Mouse (Mus musculus) Muller cell, postnatal 12 days (primary cell): ENCODE data around the gene Cd247.
A peak's percentile ranks its signal among the peaks of the same experiment; 100 is the strongest.

Experiments
- DNase-seq: peaks from one replicate; pipeline ENCODE4 v3.0.0-alpha.2; 2015; ENCODE audit errors: inconsistent ontology term

The Cd247 gene

DNA sequence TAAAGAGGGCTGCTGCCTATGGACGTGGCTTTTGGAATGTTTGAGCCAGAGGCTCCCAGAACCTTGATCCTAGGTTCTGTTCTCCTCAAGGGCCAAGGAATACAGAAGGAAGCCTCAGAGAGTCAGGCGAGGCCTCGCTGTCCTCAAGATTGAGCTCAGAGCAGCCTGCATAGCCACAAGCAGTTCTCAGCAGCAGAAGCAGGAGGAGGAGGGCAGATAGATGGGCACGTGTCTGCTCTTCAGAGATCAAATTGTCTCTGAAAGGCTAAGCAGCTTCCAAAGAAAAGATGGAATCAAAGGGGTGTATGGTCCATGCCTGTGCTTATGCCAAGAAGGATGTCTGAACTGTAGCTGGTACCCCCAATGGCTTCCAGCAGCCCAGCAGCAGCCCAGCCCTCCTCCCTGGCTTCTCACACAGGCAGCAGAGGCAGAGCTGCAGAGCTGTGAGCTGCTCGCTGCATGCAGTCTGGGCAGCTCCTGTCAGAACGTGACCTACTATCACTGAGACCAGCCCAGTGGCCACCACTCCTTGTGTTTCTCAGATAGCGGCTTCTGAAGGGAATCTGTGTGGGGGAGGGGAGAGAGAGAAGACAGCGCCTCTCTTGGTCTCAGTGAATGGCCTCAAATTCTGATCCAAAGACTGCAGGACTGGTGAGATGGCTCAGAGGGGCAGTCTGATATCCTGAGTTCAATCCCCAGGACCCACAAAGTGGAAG is 29.8 kb downstream of the Cd247 start:
- DNase-seq, result no peak

GRCm38 (mm10) chr1:165819147-165819546 is 30.7 kb downstream of the Cd247 start:
- DNase-seq, result no peak

GRCm38 (mm10) chr1:165822031-165822430 is 33.5 kb downstream of the Cd247 start:
- no peak for DNase-seq

GRCm38 (mm10) chr1:165828173-165828572 is 39.7 kb downstream of the Cd247 start:
- no peak for DNase-seq

GRCm38 (mm10) chr1:165828615-165829014 is 40.1 kb downstream of the Cd247 start:
- DNase-seq, result no peak

DNA sequence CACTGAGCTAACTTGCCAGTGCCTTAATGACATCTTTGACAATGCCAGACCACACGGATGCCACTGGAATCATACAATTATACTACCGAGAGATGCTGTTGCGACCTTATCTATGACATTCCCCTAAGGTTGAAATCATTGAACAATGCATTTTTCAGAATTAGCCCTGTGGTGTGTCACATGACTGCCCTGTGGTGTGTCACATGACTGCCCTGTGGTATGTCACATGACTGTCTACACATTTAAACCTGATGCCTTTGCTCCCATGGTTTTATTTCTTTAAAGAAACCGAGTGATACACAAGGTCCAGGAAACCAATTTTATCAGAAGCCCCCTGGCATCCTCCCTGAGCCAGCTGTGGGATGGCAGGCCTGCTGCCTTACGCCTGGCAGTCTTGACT is 41.4 kb downstream of the Cd247 start:
- no peak for DNase-seq

DNA sequence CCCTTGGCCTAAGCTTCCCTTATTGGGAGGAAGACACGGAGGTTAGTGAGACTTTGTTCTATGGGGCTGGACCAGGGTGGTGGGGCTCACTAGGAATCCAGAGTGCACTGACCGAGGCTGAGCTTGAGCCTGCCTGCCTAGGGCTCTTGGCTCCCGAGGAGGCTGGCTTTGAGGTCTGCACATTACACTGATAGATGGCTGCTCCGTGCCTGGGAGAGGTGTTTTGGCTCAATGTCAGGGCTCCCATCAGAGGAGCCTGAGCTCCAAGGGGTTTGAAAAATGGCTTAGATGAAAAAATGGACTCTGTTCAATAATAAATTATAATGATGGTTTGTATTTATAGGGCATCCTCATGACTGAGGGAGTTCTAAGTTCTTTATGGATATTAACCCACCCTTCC is 44.8 kb downstream of the Cd247 start:
- DNase-seq, result no peak

- no peak for DNase-seq
These were observed 45.6 kb downstream of the Cd247 start for GRCm38 (mm10) chr1:165833910-165834632.

DNA sequence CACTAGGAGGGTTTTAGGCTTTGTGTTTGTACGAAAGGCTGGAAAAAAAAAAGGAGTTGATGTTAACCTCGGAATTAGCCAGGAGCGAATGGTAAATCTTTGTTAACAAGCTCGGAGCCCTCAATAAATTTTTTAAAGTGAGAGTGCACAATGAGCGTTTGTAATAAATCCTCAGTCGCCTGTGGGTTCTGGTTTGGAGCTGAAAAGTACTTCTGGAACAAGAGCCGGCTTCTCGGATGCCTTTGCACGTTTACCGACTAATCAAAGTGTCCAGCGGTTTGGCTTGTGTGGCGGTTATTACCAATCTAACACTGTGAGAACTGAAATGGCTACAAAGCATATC is 46.1 kb downstream of the Cd247 start:
- DNase-seq, result no peak

DNA sequence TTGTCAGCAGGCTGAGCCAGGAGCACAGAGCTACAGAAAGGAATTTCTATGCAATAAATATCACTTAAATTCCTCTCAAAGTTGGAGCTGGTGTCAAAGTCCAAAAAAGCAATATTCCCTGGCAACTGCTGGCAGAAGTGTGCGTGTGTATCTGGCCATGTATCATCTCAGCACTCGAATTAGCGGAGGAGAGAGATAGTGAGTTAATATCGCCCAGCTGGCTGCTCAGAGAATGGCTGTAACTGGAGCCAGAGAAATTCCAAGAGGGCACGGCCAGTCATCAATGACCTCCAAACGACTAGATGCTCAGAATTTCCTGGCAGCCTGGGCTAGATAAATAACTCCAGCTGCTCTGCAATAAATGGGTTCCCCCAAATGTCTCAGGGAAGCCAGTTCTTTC is 48.0 kb downstream of the Cd247 start:
- DNase-seq, result peak; percentile 87

- no peak for DNase-seq
These were observed 49.1 kb downstream of the Cd247 start for GRCm38 (mm10) chr1:165837546-165837945.

GRCm38 (mm10) chr1:165839201-165839600 is 50.7 kb downstream of the Cd247 start:
- no peak for DNase-seq

GRCm38 (mm10) chr1:165840548-165841230 is 52.2 kb downstream of the Cd247 start:
- DNase-seq, result peak; percentile 62

DNA sequence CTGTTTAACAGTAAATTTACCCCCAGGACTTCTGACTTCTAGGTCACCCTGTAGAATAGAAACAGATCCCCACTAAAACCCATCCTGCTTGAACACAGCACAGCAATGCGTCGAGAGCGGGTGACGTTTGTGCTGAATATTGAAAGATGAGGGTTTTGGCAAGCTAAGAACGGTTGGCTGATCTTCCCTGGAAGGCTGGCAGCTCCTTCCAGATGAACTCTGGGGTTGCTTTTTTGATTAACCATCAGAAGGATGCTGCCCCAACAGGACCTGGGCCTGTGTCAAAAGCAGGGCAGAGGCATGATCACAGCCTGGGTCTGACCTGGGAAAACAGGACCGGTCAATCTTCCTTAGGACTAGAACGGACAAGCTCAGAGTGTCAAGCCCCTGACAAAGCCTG is 53.7 kb downstream of the Cd247 start:
- DNase-seq, result no peak

DNA sequence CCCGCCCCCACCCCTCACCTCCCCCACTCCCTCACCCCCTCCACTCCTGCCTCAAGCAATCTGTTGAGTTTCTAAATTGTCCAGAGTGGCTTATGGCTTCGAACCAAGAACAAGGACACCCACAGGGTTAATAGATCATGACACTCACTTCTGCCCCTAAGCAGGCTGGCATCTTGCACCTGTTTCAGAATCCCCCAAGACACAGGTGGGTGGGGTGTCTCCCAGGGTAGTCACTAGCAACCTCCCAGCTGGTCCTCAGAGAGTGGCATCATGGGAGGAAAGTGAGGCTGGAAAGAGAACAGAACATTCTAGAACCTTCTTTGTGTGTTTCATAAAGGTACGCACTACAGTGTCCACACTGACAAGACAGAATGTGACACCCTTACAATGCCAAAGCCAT is 55.1 kb downstream of the Cd247 start:
- no peak for DNase-seq

DNA sequence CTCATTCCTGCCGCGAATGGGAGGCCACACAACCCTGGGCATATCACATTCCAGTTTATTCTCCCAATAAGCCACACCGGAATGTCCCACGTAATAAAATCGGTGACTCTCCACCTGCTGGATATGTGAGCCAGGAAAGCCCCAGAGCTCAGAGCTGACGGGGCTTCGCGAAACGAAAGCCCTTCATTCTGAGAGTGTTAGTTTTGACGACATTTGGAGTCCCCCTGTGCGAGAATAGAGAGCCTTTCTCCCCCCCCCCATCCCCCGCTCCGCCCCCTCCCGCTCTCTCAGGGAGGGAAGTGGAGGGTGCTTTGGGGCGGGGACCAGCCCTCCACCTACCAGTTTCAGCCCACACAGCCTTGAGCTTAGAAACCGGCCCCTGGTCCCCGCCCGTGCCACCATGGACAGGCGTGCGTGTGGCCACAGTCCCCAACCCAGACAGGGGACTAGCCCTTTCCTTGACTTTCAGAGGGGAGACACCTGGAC is 56.0 kb downstream of the Cd247 start:
- peak; percentile 55 for DNase-seq

DNA sequence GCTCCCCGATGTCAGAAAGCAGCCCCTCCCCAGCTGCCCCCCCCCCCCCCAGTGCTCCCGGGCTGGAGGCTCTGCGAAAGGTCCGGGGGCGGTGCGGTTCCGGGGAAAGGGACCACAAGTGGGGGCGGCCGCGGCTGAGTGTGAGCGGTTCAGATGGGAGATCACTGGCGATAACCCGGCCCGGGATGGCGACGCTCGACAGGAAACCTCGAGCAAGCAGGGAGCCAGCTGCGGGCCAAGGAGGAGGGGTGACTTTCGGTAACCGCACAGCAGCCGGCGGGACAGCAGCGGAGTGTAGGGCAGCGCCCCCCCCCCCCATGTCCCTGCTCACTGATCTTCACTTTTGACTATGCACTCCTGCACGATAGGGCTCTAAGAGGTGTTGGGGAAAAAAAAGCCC is 56.5 kb downstream of the Cd247 start:
- DNase-seq, result peak; percentile 58

GRCm38 (mm10) chr1:165845366-165845765 is 56.9 kb downstream of the Cd247 start:
- peak; percentile 57 for DNase-seq

GRCm38 (mm10) chr1:165848417-165848816 is 59.9 kb downstream of the Cd247 start:
- DNase-seq, result no peak

GRCm38 (mm10) chr1:165848881-165849280 is 60.4 kb downstream of the Cd247 start:
- no peak for DNase-seq

- DNase-seq, result no peak
These were observed 61.3 kb downstream of the Cd247 start for GRCm38 (mm10) chr1:165849458-165850445.

DNA sequence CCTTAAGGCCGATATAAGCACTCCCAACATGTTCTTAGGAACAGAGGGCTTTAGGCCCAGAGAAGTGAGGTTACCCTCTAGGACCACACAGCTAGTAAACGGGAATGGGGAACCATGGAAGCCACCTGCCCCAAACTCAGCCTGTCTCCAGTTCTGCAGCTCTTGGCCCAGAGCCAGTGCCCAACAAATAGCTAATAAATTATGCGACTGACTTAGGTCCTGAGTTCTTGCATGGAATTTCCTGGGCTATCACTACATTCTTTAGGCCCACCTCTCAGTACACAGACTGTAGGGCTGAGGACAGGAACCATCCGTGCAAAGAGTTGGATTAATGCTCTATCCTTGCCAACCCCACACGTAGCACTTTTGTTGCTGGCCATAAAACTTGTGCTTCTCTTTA is 63.6 kb downstream of the Cd247 start:
- no peak for DNase-seq
